Mouse (Mus musculus) liver, embryonic 12.5 days (tissue): ENCODE measurements around the gene Sec1. TPM values are rescaled to one million over a fixed set of nuclear protein-coding genes. Genes with fewer than 3 reads are reported as not detected.
A peak's percentile ranks its signal among the peaks of the same experiment; 100 is the strongest.

Experiments
- ATAC-seq: fragments of 200-750 bp; cut with Nextera tagmentation; 2 replicates; pipeline ENCODE4 v1.8.0; 2017; ENCODE audit warnings: moderate number of reproducible peaks, mild to moderate bottlenecking, moderate library complexity
- H3K27ac ChIP-seq: fragments of 300-500 bp; sonication (generic); 2 replicates; pipeline ENCODE4 v1.5.1; 2016; ENCODE audit warnings: mild to moderate bottlenecking
- H3K27me3 ChIP-seq: fragments of 300-500 bp; sonication (generic); replicated peaks from 2 replicates; pipeline ENCODE4 v1.6.1; 2016; ENCODE audit warnings: mild to moderate bottlenecking, moderate library complexity
- H3K36me3 ChIP-seq: fragments of 300-500 bp; sonication (generic); 2 replicates; pipeline ENCODE4 v1.6.1; 2016; ENCODE audit warnings: mild to moderate bottlenecking, moderate library complexity
- H3K4me1 ChIP-seq: fragments of 300-500 bp; sonication (generic); 2 replicates; pipeline ENCODE4 v1.6.1; 2016
- H3K4me2 ChIP-seq: fragments of 300-500 bp; sonication (generic); 2 replicates; pipeline ENCODE4 v1.6.1; 2016; ENCODE audit warnings: mild to moderate bottlenecking, moderate library complexity
- H3K4me3 ChIP-seq: fragments of 300-500 bp; sonication (generic); 2 replicates; pipeline ENCODE4 v1.5.1; 2016; ENCODE audit warnings: mild to moderate bottlenecking, moderate library complexity
- H3K9ac ChIP-seq: fragments of 300-500 bp; sonication (generic); 2 replicates; pipeline ENCODE4 v1.6.1; 2016; ENCODE audit warnings: mild to moderate bottlenecking, moderate library complexity
- H3K9me3 ChIP-seq: fragments of 300-500 bp; sonication (generic); replicated peaks from 2 replicates; pipeline ENCODE4 v1.6.1; 2016; ENCODE audit warnings: mild to moderate bottlenecking, moderate library complexity
- WGBS: fragments of 180-500 bp; shearing (Covaris S2); methylation state at CpG from one replicate; pipeline ENCODE4 v1.1.7; 2016; ENCODE audit not compliant: insufficient replicate concordance; 5-methylcytosine and 5-hydroxymethylcytosine counted together
- polyA plus RNA-seq: library from polyadenylated mRNA; unstranded; fragments of >200 nt; fragmentation: Nextera tagmentation; extraction: Ambion mirVana; gene quantifications from 2 replicates; pipeline ENCODE4 v1.2.1, GENCODE M21; 2016

Sec1 gene
- polyA plus RNA-seq, 1 experiment from 2014 or later = 0.11 TPM

- Histone ChIP-seq H3K4me1 (peaks cover 27% of the 10 kb centered on the region), H3K27ac (no peak overlapping the region), H3K4me2 (no peak overlapping the region), H3K9ac (no peak overlapping the region), H3K27me3 (no peaks in the 10 kb centered on the region), H3K4me3 (no peak overlapping the region), H3K9me3 (no peaks in the 10 kb centered on the region), H3K36me3 (peaks cover 98% of the 10 kb centered on the region)
- ATAC-seq = no peak
- 90% methylated on average over 14 of the region's 14 CpGs for WGBS
Measured at GRCm38 (mm10) chr7:45723781-45724180, 29.6 kb upstream of the Sec1 start.

- no peak overlapping the region for H3K4me2 ChIP-seq
- WGBS = 80% methylated on average over 4 of the region's 4 CpGs
- no peak overlapping the region for H3K27ac ChIP-seq
- H3K9ac ChIP-seq = no peak overlapping the region
- H3K27me3 ChIP-seq = no peaks in the 10 kb centered on the region
- H3K9me3 ChIP-seq = no peaks in the 10 kb centered on the region
- H3K4me1 ChIP-seq = peaks cover 28% of the 10 kb centered on the region
- H3K4me3 ChIP-seq = no peak overlapping the region
- no peak for ATAC-seq
- H3K36me3 ChIP-seq = peaks cover 94% of the 10 kb centered on the region
Measured at GRCm38 (mm10) chr7:45723301-45723700, 29.1 kb upstream of the Sec1 start.

- no peaks in the 10 kb centered on the region for H3K27me3 ChIP-seq
- peaks cover 86% of the 10 kb centered on the region for H3K36me3 ChIP-seq
- no peak for ATAC-seq
- H3K4me3 ChIP-seq = no peak overlapping the region
- H3K9ac ChIP-seq = no peak overlapping the region
- no peak overlapping the region for H3K4me2 ChIP-seq
- peak overlapping the region; percentile 39 for H3K27ac ChIP-seq
- peaks cover 28% of the 10 kb centered on the region for H3K4me1 ChIP-seq
- no peaks in the 10 kb centered on the region for H3K9me3 ChIP-seq
- WGBS = 83% methylated on average over 13 of the region's 13 CpGs
Measured at GRCm38 (mm10) chr7:45722348-45722713, 28.1 kb upstream of the Sec1 start.

- H3K27ac ChIP-seq = peak overlapping the region; percentile 39
- H3K36me3 ChIP-seq = peaks cover 81% of the 10 kb centered on the region
- ATAC-seq = no peak
- H3K4me3 ChIP-seq = no peak overlapping the region
- no peak overlapping the region for H3K4me2 ChIP-seq
- WGBS = 61% methylated on average over 13 of the region's 13 CpGs
- peaks cover 33% of the 10 kb centered on the region for H3K4me1 ChIP-seq
- H3K27me3 ChIP-seq = no peaks in the 10 kb centered on the region
- H3K9ac ChIP-seq = no peak overlapping the region
- H3K9me3 ChIP-seq = no peaks in the 10 kb centered on the region
Measured at GRCm38 (mm10) chr7:45721642-45722347, 27.6 kb upstream of the Sec1 start.

GRCm38 (mm10) chr7:45721234-45721571 is 27.0 kb upstream of the Sec1 start:
- ATAC-seq = no peak
- 68% methylated on average over 7 of the region's 7 CpGs for WGBS
- Histone ChIP-seq H3K4me1 (peaks cover 39% of the 10 kb centered on the region), H3K9ac (no peak overlapping the region), H3K27ac (0 out of 2 replicates have a peak overlapping the region, but pooled peaks have one; percentile 18), H3K9me3 (no peaks in the 10 kb centered on the region), H3K4me3 (no peak overlapping the region), H3K36me3 (peaks cover 75% of the 10 kb centered on the region), H3K27me3 (no peaks in the 10 kb centered on the region), H3K4me2 (no peak overlapping the region)

- 78% methylated on average over 14 of the region's 14 CpGs for WGBS
- Histone ChIP-seq H3K9me3 (no peaks in the 10 kb centered on the region), H3K4me2 (peak within 1 kb of the TSS; percentile 86), H3K4me3 (peak within 1 kb of the TSS; percentile 80), H3K4me1 (peaks cover 45% of the 10 kb centered on the region), H3K27ac (peak within 1 kb of the TSS; percentile 39; the same call in 1 of the 2 replicates), H3K27me3 (no peaks in the 10 kb centered on the region), H3K36me3 (peaks cover 69% of the 10 kb centered on the region), H3K9ac (no peak within 1 kb of the TSS)
- no peak for ATAC-seq
Measured at GRCm38 (mm10) chr7:45720413-45721233, 26.4 kb upstream of the Sec1 start, which contains the start of gene Fam83e. TSS of gene Fam83e (plus strand) at chr7:45721212.

- Histone ChIP-seq H3K9me3 (no peaks in the 10 kb centered on the region), H3K4me1 (peaks cover 49% of the 10 kb centered on the region), H3K27ac (peak overlapping the region; percentile 83), H3K36me3 (peaks cover 62% of the 10 kb centered on the region), H3K4me2 (peak overlapping the region; percentile 86), H3K4me3 (peak overlapping the region; percentile 80), H3K27me3 (no peaks in the 10 kb centered on the region), H3K9ac (peak overlapping the region; percentile 91)
- no peak for ATAC-seq
- WGBS = 89% methylated on average over 16 of the region's 16 CpGs
Measured at GRCm38 (mm10) chr7:45719738-45720412, 25.7 kb upstream of the Sec1 start.

- 63% methylated on average over 10 of the region's 10 CpGs for WGBS
- Histone ChIP-seq H3K9ac (peak overlapping the region; percentile 91), H3K4me1 (peaks cover 56% of the 10 kb centered on the region), H3K36me3 (peaks cover 55% of the 10 kb centered on the region), H3K27me3 (no peaks in the 10 kb centered on the region), H3K4me3 (peak overlapping the region; percentile 80), H3K9me3 (no peaks in the 10 kb centered on the region), H3K27ac (peak overlapping the region; percentile 83), H3K4me2 (peak overlapping the region; percentile 86)
- ATAC-seq = no peak
Measured at GRCm38 (mm10) chr7:45719180-45719579, 25.0 kb upstream of the Sec1 start.

- WGBS = under 1% methylated on average over 20 of the region's 20 CpGs
- peaks cover 53% of the 10 kb centered on the region for H3K36me3 ChIP-seq
- peak overlapping the region; percentile 80 for H3K4me3 ChIP-seq
- H3K27ac ChIP-seq = peak overlapping the region; percentile 83
- ATAC-seq = no peak
- no peaks in the 10 kb centered on the region for H3K27me3 ChIP-seq
- peak overlapping the region; percentile 91 for H3K9ac ChIP-seq
- no peaks in the 10 kb centered on the region for H3K9me3 ChIP-seq
- peak overlapping the region; percentile 86 for H3K4me2 ChIP-seq
- peaks cover 65% of the 10 kb centered on the region for H3K4me1 ChIP-seq
Measured at GRCm38 (mm10) chr7:45718331-45718730, 24.1 kb upstream of the Sec1 start.

- no peaks in the 10 kb centered on the region for H3K27me3 ChIP-seq
- peak; percentile 67 for ATAC-seq
- H3K27ac ChIP-seq = peak within 1 kb of the TSS; percentile 83
- no peaks in the 10 kb centered on the region for H3K9me3 ChIP-seq
- H3K9ac ChIP-seq = peak within 1 kb of the TSS; percentile 91
- WGBS = under 1% methylated on average over 41 of the region's 41 CpGs
- peaks cover 68% of the 10 kb centered on the region for H3K4me1 ChIP-seq
- H3K36me3 ChIP-seq = peaks cover 53% of the 10 kb centered on the region
- peak within 1 kb of the TSS; percentile 80 for H3K4me3 ChIP-seq
- peak within 1 kb of the TSS; percentile 96 for H3K4me2 ChIP-seq
Measured at GRCm38 (mm10) chr7:45717918-45718297, 23.7 kb upstream of the Sec1 start, which contains the start of gene Sphk2. TSS of gene Sphk2 (minus strand) at chr7:45718002.

GRCm38 (mm10) chr7:45716952-45717917 is 23.0 kb upstream of the Sec1 start:
- Histone ChIP-seq H3K4me3 (peak overlapping the region; percentile 80), H3K27me3 (no peaks in the 10 kb centered on the region), H3K9me3 (no peaks in the 10 kb centered on the region), H3K4me1 (peaks cover 75% of the 10 kb centered on the region), H3K4me2 (peak overlapping the region; percentile 96), H3K27ac (peak overlapping the region; percentile 83), H3K36me3 (peaks cover 53% of the 10 kb centered on the region), H3K9ac (peak overlapping the region; percentile 91)
- WGBS = 6% methylated on average over 31 of the region's 31 CpGs
- peak; percentile 41; the same call in 1 of the 2 replicates for ATAC-seq
